Mouse (Mus musculus): ENCODE measurements at regions not wholly inside any gene's neighbourhood (a gene's known extent, or its start where the extent isn't known, plus 50 kb on each side); places are given as distances from the start of the nearest gene placed in this dataset.
A peak's percentile ranks its signal among the peaks of the same experiment; 100 is the strongest.
"Not testable (repeated sequence)": the region's sequence is repeated elsewhere in the genome, so short reads cannot be mapped to it uniquely, and the experiment has no call there.

GRCm38 (mm10) chr15:32034091-32034490 is 143.0 kb upstream of the Tas2r119 start:
- H3K4me3 ChIP-seq (ENCODE audit: low read depth, low read length): no peak overlapping the region
- WGBS: 68% methylated on average over 1 of the region's 1 CpGs
- no peaks in the 10 kb centered on the region for H3K9me3 ChIP-seq (ENCODE audit: control insufficient read depth, low read depth, low read length)
- H3K4me2 ChIP-seq (replicated peaks; ENCODE audit: low read depth, low read length): no peak overlapping the region
- H3K36me3 ChIP-seq (ENCODE audit: control insufficient read depth, insufficient read depth, low read length): no peaks in the 10 kb centered on the region
- H3K4me1 ChIP-seq (ENCODE audit: control insufficient read depth, insufficient read depth, low read length): no peaks in the 10 kb centered on the region
- no peak for ATAC-seq (ENCODE audit: insufficient number of reproducible peaks, insufficient read depth, low FRiP score, low read depth)
- H3K27me3 ChIP-seq (ENCODE audit: control insufficient read depth, insufficient read depth, low read length): no peaks in the 10 kb centered on the region
- H3K27ac ChIP-seq (ENCODE audit: low read length): no peak overlapping the region
- H3K9ac ChIP-seq (replicated peaks; ENCODE audit: low read depth, low read length): no peak overlapping the region

GRCm38 (mm10) chr15:32034790-32035189 is 142.3 kb upstream of the Tas2r119 start:
- no peak overlapping the region for H3K9ac ChIP-seq (replicated peaks; ENCODE audit: low read depth, low read length)
- 51% methylated on average over 7 of the region's 7 CpGs for WGBS
- H3K27ac ChIP-seq (ENCODE audit: low read length): no peak overlapping the region
- H3K9me3 ChIP-seq (ENCODE audit: control insufficient read depth, low read depth, low read length): no peaks in the 10 kb centered on the region
- H3K4me3 ChIP-seq (ENCODE audit: low read depth, low read length): no peak overlapping the region
- ATAC-seq (ENCODE audit: insufficient number of reproducible peaks, insufficient read depth, low FRiP score, low read depth): no peak
- H3K27me3 ChIP-seq (ENCODE audit: control insufficient read depth, insufficient read depth, low read length): no peaks in the 10 kb centered on the region
- H3K4me2 ChIP-seq (replicated peaks; ENCODE audit: low read depth, low read length): no peak overlapping the region
- no peaks in the 10 kb centered on the region for H3K36me3 ChIP-seq (ENCODE audit: control insufficient read depth, insufficient read depth, low read length)
- no peaks in the 10 kb centered on the region for H3K4me1 ChIP-seq (ENCODE audit: control insufficient read depth, insufficient read depth, low read length)

DNA sequence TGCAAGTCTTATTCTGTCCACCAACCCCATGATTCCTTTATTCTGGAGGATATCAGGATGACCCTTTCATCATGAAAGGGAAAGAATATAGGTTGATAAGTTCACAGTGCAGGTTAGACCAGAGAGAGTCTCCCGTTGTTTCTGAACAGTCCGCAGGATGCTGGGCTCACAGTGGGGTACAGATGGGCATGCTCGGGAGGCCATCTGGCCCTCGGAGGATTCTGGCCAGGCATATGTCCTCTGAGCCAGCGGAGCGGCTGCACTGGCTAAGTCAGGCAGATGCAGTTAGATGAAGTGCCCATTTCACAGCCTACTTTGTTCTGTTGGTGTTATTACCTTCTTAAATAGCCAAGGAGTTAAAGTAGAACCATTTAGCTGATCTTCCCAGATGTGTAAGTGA is 135.3 kb upstream of the Tas2r119 start:
- no peak overlapping the region for H3K4me2 ChIP-seq (replicated peaks; ENCODE audit: low read depth, low read length)
- H3K9ac ChIP-seq (replicated peaks; ENCODE audit: low read depth, low read length): no peak overlapping the region
- peaks cover 10% of the 10 kb centered on the region for H3K4me1 ChIP-seq (ENCODE audit: control insufficient read depth, insufficient read depth, low read length)
- H3K9me3 ChIP-seq (ENCODE audit: control insufficient read depth, low read depth, low read length): no peaks in the 10 kb centered on the region
- no peaks in the 10 kb centered on the region for H3K36me3 ChIP-seq (ENCODE audit: control insufficient read depth, insufficient read depth, low read length)
- H3K27ac ChIP-seq (ENCODE audit: low read length): peak overlapping the region; percentile 83; the same call in 1 of the 2 replicates
- no peak overlapping the region for H3K4me3 ChIP-seq (ENCODE audit: low read depth, low read length)
- ATAC-seq (ENCODE audit: insufficient number of reproducible peaks, insufficient read depth, low FRiP score, low read depth): no peak
- 65% methylated on average over 6 of the region's 6 CpGs for WGBS
- H3K27me3 ChIP-seq (ENCODE audit: control insufficient read depth, insufficient read depth, low read length): no peaks in the 10 kb centered on the region

DNA sequence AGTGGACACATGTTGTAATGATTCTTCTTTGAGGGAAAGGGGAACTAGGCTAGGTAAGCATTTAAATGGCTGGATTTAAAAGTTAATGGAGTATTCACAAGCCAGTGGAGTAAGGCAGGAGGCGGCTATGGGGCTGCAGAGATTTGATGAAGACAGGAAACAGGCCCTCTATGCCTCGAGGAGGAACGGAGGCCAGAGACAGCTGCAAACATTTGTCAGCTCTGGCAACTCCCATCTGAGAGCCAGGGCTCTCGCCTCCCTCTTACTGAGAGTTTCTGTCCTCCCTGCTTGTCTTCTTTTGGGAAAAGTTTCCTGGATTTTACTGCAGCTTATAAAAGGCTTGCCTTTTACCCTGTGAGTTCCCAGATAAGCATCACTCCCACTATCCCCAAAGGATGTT is 134.9 kb upstream of the Tas2r119 start:
- Histone ChIP-seq H3K9ac (replicated peaks; ENCODE audit: low read depth, low read length) (no peak overlapping the region), H3K4me3 (ENCODE audit: low read depth, low read length) (no peak overlapping the region), H3K27me3 (ENCODE audit: control insufficient read depth, insufficient read depth, low read length) (no peaks in the 10 kb centered on the region), H3K27ac (ENCODE audit: low read length) (peak overlapping the region; percentile 83), H3K9me3 (ENCODE audit: control insufficient read depth, low read depth, low read length) (no peaks in the 10 kb centered on the region), H3K36me3 (ENCODE audit: control insufficient read depth, insufficient read depth, low read length) (no peaks in the 10 kb centered on the region), H3K4me1 (ENCODE audit: control insufficient read depth, insufficient read depth, low read length) (peaks cover 10% of the 10 kb centered on the region), H3K4me2 (replicated peaks; ENCODE audit: low read depth, low read length) (no peak overlapping the region)
- 13% methylated on average over 4 of the region's 4 CpGs for WGBS
- peak; percentile 53; the same call in 1 of the 2 replicates for ATAC-seq (ENCODE audit: insufficient number of reproducible peaks, insufficient read depth, low FRiP score, low read depth)

GRCm38 (mm10) chr15:32042589-32042988 is 134.5 kb upstream of the Tas2r119 start:
- H3K4me3 ChIP-seq (ENCODE audit: low read depth, low read length): no peak overlapping the region

GRCm38 (mm10) chr15:32043207-32043606 is 133.9 kb upstream of the Tas2r119 start:
- H3K27ac ChIP-seq (ENCODE audit: low read length): peak overlapping the region; percentile 83
- peak; percentile 51; the same call in 1 of the 2 replicates for ATAC-seq (ENCODE audit: insufficient number of reproducible peaks, insufficient read depth, low FRiP score, low read depth)
- no peak overlapping the region for H3K9ac ChIP-seq (replicated peaks; ENCODE audit: low read depth, low read length)
- H3K27me3 ChIP-seq (ENCODE audit: control insufficient read depth, insufficient read depth, low read length): no peaks in the 10 kb centered on the region
- peaks cover 10% of the 10 kb centered on the region for H3K4me1 ChIP-seq (ENCODE audit: control insufficient read depth, insufficient read depth, low read length)
- H3K36me3 ChIP-seq (ENCODE audit: control insufficient read depth, insufficient read depth, low read length): no peaks in the 10 kb centered on the region
- no peak overlapping the region for H3K4me3 ChIP-seq (ENCODE audit: low read depth, low read length)
- no peak overlapping the region for H3K4me2 ChIP-seq (replicated peaks; ENCODE audit: low read depth, low read length)
- no peaks in the 10 kb centered on the region for H3K9me3 ChIP-seq (ENCODE audit: control insufficient read depth, low read depth, low read length)

More at GRCm38 (mm10) chr15:32042589-32042988, 134.5 kb upstream of the Tas2r119 start:
- ATAC-seq (ENCODE audit: insufficient number of reproducible peaks, insufficient read depth, low FRiP score, low read depth): no peak; the same call in 1 of the 2 replicates
- H3K9me3 ChIP-seq (ENCODE audit: control insufficient read depth, low read depth, low read length): no peaks in the 10 kb centered on the region
- peaks cover 10% of the 10 kb centered on the region for H3K4me1 ChIP-seq (ENCODE audit: control insufficient read depth, insufficient read depth, low read length)
- no peaks in the 10 kb centered on the region for H3K27me3 ChIP-seq (ENCODE audit: control insufficient read depth, insufficient read depth, low read length)
- no peak overlapping the region for H3K9ac ChIP-seq (replicated peaks; ENCODE audit: low read depth, low read length)
- no peak overlapping the region for H3K4me2 ChIP-seq (replicated peaks; ENCODE audit: low read depth, low read length)
- WGBS: 51% methylated on average over 1 of the region's 1 CpGs
- H3K27ac ChIP-seq (ENCODE audit: low read length): peak overlapping the region; percentile 83
- no peaks in the 10 kb centered on the region for H3K36me3 ChIP-seq (ENCODE audit: control insufficient read depth, insufficient read depth, low read length)

- not testable (repeated sequence) for H3K4me1 ChIP-seq (ENCODE audit: control insufficient read depth, insufficient read depth, low read length); H3K36me3 ChIP-seq (ENCODE audit: control insufficient read depth, insufficient read depth, low read length); H3K4me2 ChIP-seq (replicated peaks; ENCODE audit: low read depth, low read length); H3K9ac ChIP-seq (replicated peaks; ENCODE audit: low read depth, low read length); H3K27me3 ChIP-seq (ENCODE audit: control insufficient read depth, insufficient read depth, low read length); ATAC-seq (ENCODE audit: insufficient number of reproducible peaks, insufficient read depth, low FRiP score, low read depth); H3K4me3 ChIP-seq (ENCODE audit: low read depth, low read length); H3K27ac ChIP-seq (ENCODE audit: low read length); H3K9me3 ChIP-seq (ENCODE audit: control insufficient read depth, low read depth, low read length)
- WGBS: 95% methylated on average over 1 of the region's 1 CpGs
Measured at GRCm38 (mm10) chr15:32043670-32044069, 133.4 kb upstream of the Tas2r119 start.

GRCm38 (mm10) chr15:32048836-32049235 is 128.3 kb upstream of the Tas2r119 start:
- Histone ChIP-seq H3K9ac (replicated peaks; ENCODE audit: low read depth, low read length) (no peak overlapping the region), H3K4me1 (ENCODE audit: control insufficient read depth, insufficient read depth, low read length) (0 out of 2 replicates have a peak, but pooled peaks cover 3% of the 10 kb centered on the region), H3K27ac (ENCODE audit: low read length) (no peak overlapping the region), H3K4me2 (replicated peaks; ENCODE audit: low read depth, low read length) (no peak overlapping the region), H3K4me3 (ENCODE audit: low read depth, low read length) (no peak overlapping the region), H3K27me3 (ENCODE audit: control insufficient read depth, insufficient read depth, low read length) (no peaks in the 10 kb centered on the region), H3K9me3 (ENCODE audit: control insufficient read depth, low read depth, low read length) (no peaks in the 10 kb centered on the region), H3K36me3 (ENCODE audit: control insufficient read depth, insufficient read depth, low read length) (no peaks in the 10 kb centered on the region)
- 60% methylated on average over 5 of the region's 5 CpGs for WGBS
- no peak for ATAC-seq (ENCODE audit: insufficient number of reproducible peaks, insufficient read depth, low FRiP score, low read depth)

GRCm38 (mm10) chr15:32061573-32061972 is 115.5 kb upstream of the Tas2r119 start:
- no peak overlapping the region for H3K4me3 ChIP-seq (ENCODE audit: low read depth, low read length)
- no peak for ATAC-seq (ENCODE audit: insufficient number of reproducible peaks, insufficient read depth, low FRiP score, low read depth)
- no peak overlapping the region for H3K4me2 ChIP-seq (replicated peaks; ENCODE audit: low read depth, low read length)
- H3K9me3 ChIP-seq (ENCODE audit: control insufficient read depth, low read depth, low read length): no peaks in the 10 kb centered on the region
- no peak overlapping the region for H3K9ac ChIP-seq (replicated peaks; ENCODE audit: low read depth, low read length)
- H3K27ac ChIP-seq (ENCODE audit: low read length): no peak overlapping the region
- no peaks in the 10 kb centered on the region for H3K36me3 ChIP-seq (ENCODE audit: control insufficient read depth, insufficient read depth, low read length)
- no peaks in the 10 kb centered on the region for H3K27me3 ChIP-seq (ENCODE audit: control insufficient read depth, insufficient read depth, low read length)
- 74% methylated on average over 4 of the region's 4 CpGs for WGBS
- no peaks in the 10 kb centered on the region for H3K4me1 ChIP-seq (ENCODE audit: control insufficient read depth, insufficient read depth, low read length)
